Comparison of ENCODE assay signal across 29 mouse cellular contexts in the genomic region with DNA sequence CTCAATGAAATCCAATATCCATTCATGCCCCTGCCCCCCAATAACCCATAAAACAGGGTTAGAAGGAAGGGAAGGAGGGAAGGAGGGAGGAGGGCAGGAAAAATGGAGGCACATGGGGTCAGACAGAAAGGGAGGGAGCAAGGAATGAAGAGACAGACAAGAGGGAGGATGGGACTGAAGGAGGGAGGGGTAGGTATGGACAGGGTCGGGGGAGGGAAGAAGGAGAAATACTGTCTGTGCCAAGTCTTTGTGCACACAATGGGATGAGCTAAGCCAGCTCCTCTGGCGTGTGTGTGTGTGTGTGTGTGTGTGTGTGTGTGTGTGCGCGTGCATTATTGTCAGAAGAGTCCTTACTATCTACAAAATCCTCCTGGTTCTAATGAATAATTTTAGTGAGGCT.
A peak's percentile ranks its signal among the peaks of the same experiment; 100 is the strongest.
DNase-seq lines count a peak whose midpoint lies in the region; ATAC-seq and TF ChIP-seq lines count a peak whose summit lies in the region.
"Had no signal": no experiment of that assay in that cellular context is flagged by ENCODE, and none has a peak within 500 bp of the region (broad histone marks: within the 10 kb centered on the region; RNA-seq: fewer than 3 reads in every experiment).

No protein-coding gene starts in this region.

- H3K27ac ChIP-seq in lung, embryonic 14.5 days (ENCODE audit: low read depth), result no peak overlapping the region
- H3K27ac ChIP-seq in midbrain, embryonic 16.5 days (ENCODE audit: low read length), result no peak overlapping the region
- H3K27ac ChIP-seq in midbrain, embryonic 14.5 days (replicated peaks; ENCODE audit: low read depth, low read length), result no peak overlapping the region
- H3K27ac ChIP-seq in limb, embryonic 12.5 days, result no peak overlapping the region
- H3K27ac ChIP-seq: forebrain, embryonic 15.5 days; gastrocnemius, adult 2 months; heart, adult 2 months; heart, embryonic 13.5 days; limb, embryonic 15.5 days; liver, embryonic 13.5 days; macrophage; neural tube, embryonic 12.5 days had no signal

- H3K9me3 ChIP-seq in lung, embryonic 14.5 days (ENCODE audit: low read depth, low read length), result no peaks in the 10 kb centered on the region
- no peaks in the 10 kb centered on the region for H3K9me3 ChIP-seq in midbrain, embryonic 16.5 days (replicated peaks; ENCODE audit: control insufficient read depth, low read length, poor library complexity, severe bottlenecking)
- no peaks in the 10 kb centered on the region for H3K9me3 ChIP-seq in midbrain, embryonic 14.5 days (ENCODE audit: control insufficient read depth, low read length)
- H3K9me3 ChIP-seq in limb, embryonic 12.5 days, result no peaks in the 10 kb centered on the region
- H3K9me3 ChIP-seq: forebrain, embryonic 15.5 days; limb, embryonic 15.5 days; liver, embryonic 13.5 days; neural tube, embryonic 12.5 days had no signal

- intact Hi-C loops in left cerebral cortex, postnatal 14 days (cut with DNase I), result no loop called here

- H3K4me1 ChIP-seq in lung, embryonic 14.5 days (ENCODE audit: insufficient read depth), result no peaks in the 10 kb centered on the region
- H3K4me1 ChIP-seq in midbrain, embryonic 16.5 days (ENCODE audit: control insufficient read depth, insufficient read depth, low read length), result peaks cover 11% of the 10 kb centered on the region
- 0 out of 2 replicates have a peak, but pooled peaks cover 4% of the 10 kb centered on the region for H3K4me1 ChIP-seq in midbrain, embryonic 14.5 days (ENCODE audit: control insufficient read depth, insufficient read depth, low read length)
- H3K4me1 ChIP-seq in limb, embryonic 12.5 days (replicated peaks), result peaks cover 19% of the 10 kb centered on the region
- H3K4me1 ChIP-seq: heart, embryonic 13.5 days; liver, embryonic 13.5 days had no signal

- no peaks in the 10 kb centered on the region for H3K27me3 ChIP-seq in lung, embryonic 14.5 days (ENCODE audit: insufficient read depth, low read length)
- no peaks in the 10 kb centered on the region for H3K27me3 ChIP-seq in midbrain, embryonic 16.5 days (ENCODE audit: control insufficient read depth, insufficient read depth, low read depth, low read length)
- no peaks in the 10 kb centered on the region for H3K27me3 ChIP-seq in midbrain, embryonic 14.5 days (ENCODE audit: control insufficient read depth, insufficient read depth, low read length)
- H3K27me3 ChIP-seq in limb, embryonic 12.5 days, result no peaks in the 10 kb centered on the region
- H3K27me3 ChIP-seq: forebrain, embryonic 15.5 days; heart, embryonic 13.5 days; limb, embryonic 15.5 days; liver, embryonic 13.5 days; neural tube, embryonic 12.5 days had no signal

- TF ChIP-seq CTCF in lung, embryonic 14.5 days (IDR thresholded peaks at IDR 0.05; ENCODE audit: low read depth), result no peak

- WGBS in lung, embryonic 14.5 days, result 68% methylated on average over 4 of the region's 4 CpGs
- WGBS in midbrain, embryonic 16.5 days, result 69% methylated on average over 4 of the region's 4 CpGs
- 78% methylated on average over 4 of the region's 4 CpGs for WGBS in midbrain, embryonic 14.5 days
- WGBS in limb, embryonic 12.5 days, result 88% methylated on average over 4 of the region's 4 CpGs

- no peak overlapping the region for H3K4me2 ChIP-seq in lung, embryonic 14.5 days
- H3K4me2 ChIP-seq in midbrain, embryonic 16.5 days (ENCODE audit: low read length), result no peak overlapping the region
- H3K4me2 ChIP-seq in midbrain, embryonic 14.5 days (ENCODE audit: low read length), result no peak overlapping the region
- H3K4me2 ChIP-seq in limb, embryonic 12.5 days, result no peak overlapping the region
- H3K4me2 ChIP-seq: forebrain, embryonic 15.5 days; heart, embryonic 13.5 days; limb, embryonic 15.5 days; liver, embryonic 13.5 days; neural tube, embryonic 12.5 days had no signal

- peak; percentile 41 for DNase-seq in heart, adult 11 months
- no peak for DNase-seq in heart, adult 9 months (ENCODE audit: low spot score in 2 of 2)
- peak; percentile 5 for DNase-seq in lung, embryonic 14.5 days
- no peak for DNase-seq in lung, adult 18-20 months
- DNase-seq in midbrain, embryonic 14.5 days, result no peak
- DNase-seq in left cerebral cortex, postnatal 14 days (ENCODE audit: low spot score in 2 of 2), result no peak
- DNase-seq: adrenal gland, adult 8-10 months; cerebellum, adult 8-10 months; cerebellum, postnatal 25 days; gastrocnemius, adult 2 months; gastrocnemius, postnatal 36 days; heart, adult 2 months; heart, postnatal 10 days; kidney, adult 18-20 months; kidney, postnatal 36 days; liver, embryonic 13.5 days; lung, adult 2 months; right cerebral cortex, adult 18-20 months; spleen, adult 18-20 months; thymus, postnatal 14 days had no signal

- no peak overlapping the region for H3K4me3 ChIP-seq in lung, embryonic 14.5 days (ENCODE audit: low read depth, low read length)
- no peak overlapping the region for H3K4me3 ChIP-seq in midbrain, embryonic 16.5 days (ENCODE audit: low read depth, low read length)
- H3K4me3 ChIP-seq in midbrain, embryonic 14.5 days (replicated peaks; ENCODE audit: low read depth, low read length), result no peak overlapping the region
- H3K4me3 ChIP-seq in limb, embryonic 12.5 days (replicated peaks), result no peak overlapping the region
- H3K4me3 ChIP-seq: forebrain, embryonic 15.5 days; gastrocnemius, adult 2 months; heart, adult 2 months; heart, embryonic 13.5 days; limb, embryonic 15.5 days; liver, embryonic 13.5 days; neural tube, embryonic 12.5 days had no signal

- no peaks in the 10 kb centered on the region for H3K36me3 ChIP-seq in lung, embryonic 14.5 days (ENCODE audit: insufficient read depth)
- no peaks in the 10 kb centered on the region for H3K36me3 ChIP-seq in midbrain, embryonic 16.5 days (ENCODE audit: control insufficient read depth, insufficient read depth, low read length)
- no peaks in the 10 kb centered on the region for H3K36me3 ChIP-seq in midbrain, embryonic 14.5 days (ENCODE audit: control insufficient read depth, insufficient read depth, low read length)
- H3K36me3 ChIP-seq in limb, embryonic 12.5 days, result no peaks in the 10 kb centered on the region
- H3K36me3 ChIP-seq: forebrain, embryonic 15.5 days; G1E; heart, embryonic 13.5 days; limb, embryonic 15.5 days; liver, embryonic 13.5 days; neural tube, embryonic 12.5 days had no signal

- H3K9ac ChIP-seq in lung, embryonic 14.5 days, result no peak overlapping the region
- H3K9ac ChIP-seq in midbrain, embryonic 16.5 days (ENCODE audit: low read depth, low read length), result no peak overlapping the region
- H3K9ac ChIP-seq in midbrain, embryonic 14.5 days (replicated peaks; ENCODE audit: low read length), result no peak overlapping the region
- no peak overlapping the region for H3K9ac ChIP-seq in limb, embryonic 12.5 days (replicated peaks)
- H3K9ac ChIP-seq: forebrain, embryonic 15.5 days; heart, embryonic 13.5 days; limb, embryonic 15.5 days; liver, embryonic 13.5 days; neural tube, embryonic 12.5 days had no signal

- no peak for ATAC-seq in lung, embryonic 14.5 days (ENCODE audit: insufficient read depth)
- ATAC-seq in midbrain, embryonic 16.5 days, result peak; percentile 40; the same call in 1 of the 2 replicates
- no peak for ATAC-seq in midbrain, embryonic 14.5 days (ENCODE audit: low FRiP score, low TSS enrichment)
- 0 out of 2 replicates have a peak, but pooled peaks have one; percentile 10 for ATAC-seq in limb, embryonic 12.5 days (ENCODE audit: insufficient number of reproducible peaks, insufficient read depth, low FRiP score, low TSS enrichment, low read depth)
- ATAC-seq: forebrain, embryonic 15.5 days; hindbrain, embryonic 16.5 days had no signal

Comparison
In these comparisons a context has a peak if more than half of its experiments do, and no peak if none do; other contexts are left out.
1. DNase-seq: peak in heart, adult 11 months (single experiment) and lung, embryonic 14.5 days (single experiment); none in heart, adult 9 months (0 of 2), lung, adult 18-20 months (0 of 2), midbrain, embryonic 14.5 days (single experiment) and left cerebral cortex, postnatal 14 days (0 of 2).
2. ATAC-seq: peak in midbrain, embryonic 16.5 days (single experiment) and limb, embryonic 12.5 days (single experiment); none in lung, embryonic 14.5 days (single experiment) and midbrain, embryonic 14.5 days (single experiment).